Mouse (Mus musculus) megakaryocyte, adult 5-6 weeks (primary cell): Measurements from ENCODE around the gene Gm20747. TPM values are rescaled to one million over a fixed set of nuclear protein-coding genes. Genes with fewer than 3 reads are reported as not detected.
"Not testable (repeated sequence)": the region's sequence is repeated elsewhere in the genome, so short reads cannot be mapped to it uniquely, and the experiment has no call there.

ENCODE experiments used
- ATAC-seq: 2 replicates; pipeline ENCODE4 v1.8.0; 2016; ENCODE audit warnings: mild to moderate bottlenecking, inconsistent platforms; ENCODE audit not compliant: poor library complexity, severe bottlenecking
- total RNA-seq, 2 experiments: library from RNA; stranded (forward) in 1 of 2; stranded (reverse) in 1 of 2; fragments of 153-499, 151-499 nt in 1 of 2; fragments of 221-1000, 200-1000 nt in 1 of 2; gene quantifications; 2 replicates each; pipeline versions ENCODE4 v1.2.3 to v1.2.4; 2015 to 2017

Gene Gm20747
- total RNA-seq (2015) (not detected in 2 replicates), total RNA-seq (2017) (not detected in 2 replicates)

GRCm38 (mm10) chrY:53418191-53418590, at the start of gene Gm20747:
TSS of gene Gm20747 (minus strand) at chrY:53418291.
- not testable (repeated sequence) for ATAC-seq
